Mouse (Mus musculus): ENCODE data around the gene Inka2.

- TF ChIP-seq MAFK (IDR thresholded peaks at IDR 0.05; ENCODE audit: insufficient read depth, low read depth, low read length) (no peak), CHD2 (IDR thresholded peaks at IDR 0.05; ENCODE audit: low read depth, low read length) (no peak), HCFC1 (IDR thresholded peaks at IDR 0.05; ENCODE audit: borderline replicate concordance, insufficient read depth, low read length) (no peak), ZNF384 (IDR thresholded peaks at IDR 0.05; ENCODE audit: low read depth, low read length) (no peak)
These were observed 37.3 kb upstream of the Inka2 start for GRCm38 (mm10) chr3:105666996-105667523.

All from ES-E14 (cell line).